Mouse (Mus musculus): ENCODE results near the gene Raver2. TPM values are rescaled to one million over a fixed set of nuclear protein-coding genes. Genes with fewer than 3 reads are reported as not detected.
"Not testable (repeated sequence)": the region's sequence is repeated elsewhere in the genome, so short reads cannot be mapped to it uniquely, and the experiment has no call there.

Gene Raver2
- polyA plus RNA-seq, 1 experiment from 2014 or later, result 11.2 TPM

DNA sequence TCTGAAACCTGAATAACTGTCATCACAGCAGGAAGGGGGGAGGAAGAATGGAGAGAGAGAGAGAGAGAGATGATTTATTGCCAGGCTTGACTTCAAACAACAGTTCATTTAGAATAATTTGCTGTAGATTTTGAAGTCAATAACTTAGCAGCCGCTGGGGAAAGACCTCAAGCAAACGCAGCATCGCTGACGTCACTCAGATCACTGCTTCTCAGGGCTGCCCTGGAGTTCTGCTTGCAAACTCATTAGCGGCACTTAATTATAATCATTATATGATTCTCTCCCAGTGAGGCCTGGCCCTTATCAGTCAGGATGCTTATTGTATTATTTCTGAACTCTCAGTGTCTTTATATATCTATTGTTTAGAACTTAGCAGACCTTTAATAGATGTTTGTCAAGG lies 2.4 kb upstream of the Raver2 start:
- H3K27me3 ChIP-seq, result peaks cover 33% of the 10 kb centered on the region
- ATAC-seq (no peak), DNase-seq (ENCODE audit: low read depth, low spot score) (no peak)
- POLR2A ChIA-PET, result no interaction called here
- no peak for TF ChIP-seq CTCF (IDR thresholded peaks at IDR 0.05)
- CTCF ChIA-PET, result interaction anchor here (1.0 kb wide), 1 partner anchor 43 kb away, joined by 3 read pairs; no protein-coding TSS in a partner anchor
- in situ Hi-C loops (cut with MboI; ENCODE audit: low pct_unique_long_range_greater_than_20kb), result no loop called here

DNA sequence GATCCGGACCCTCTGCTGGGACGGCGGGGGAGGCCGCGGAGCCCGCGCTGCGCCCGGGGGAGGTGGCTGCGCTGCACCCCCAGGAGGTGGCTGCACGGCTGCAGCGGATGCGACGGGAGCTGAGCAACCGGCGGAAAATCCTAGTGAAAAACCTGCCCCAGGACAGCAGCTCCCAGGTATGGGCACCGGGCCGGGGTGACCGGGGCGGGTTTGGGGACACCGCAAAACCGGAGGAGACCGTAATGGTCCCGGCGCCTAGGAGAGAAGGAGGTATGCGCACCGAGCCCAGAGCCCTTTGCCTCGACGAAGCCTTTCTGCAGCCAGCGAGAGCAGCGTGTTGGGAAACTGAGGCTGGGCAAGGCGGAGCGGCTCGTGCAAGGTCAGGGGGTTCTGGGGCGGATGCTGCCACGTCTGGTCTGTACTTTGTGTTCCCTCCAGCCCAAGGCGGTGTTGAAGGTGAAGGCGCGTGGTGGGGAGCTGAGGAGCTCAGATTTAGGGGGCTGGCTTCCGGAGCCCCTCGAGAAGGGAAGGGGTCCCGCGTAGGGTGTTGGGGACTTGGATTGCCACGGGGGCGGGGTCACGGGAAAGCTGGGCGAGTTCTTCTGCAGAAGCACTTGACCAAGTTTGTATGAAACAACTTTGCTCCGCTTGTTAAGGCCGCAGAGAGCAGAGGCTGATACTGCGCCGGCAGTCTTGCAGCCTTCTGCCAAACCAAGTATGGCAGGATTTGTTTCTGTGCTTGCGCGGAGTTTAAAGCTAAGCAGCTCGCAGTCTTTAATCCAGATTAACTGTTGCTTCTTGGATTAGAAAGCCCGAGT lies 580 bp downstream of the Raver2 start:
- in situ Hi-C loops (cut with MboI; ENCODE audit: low pct_unique_long_range_greater_than_20kb), result no loop called here
- CTCF ChIA-PET, result no interaction called here
- ATAC-seq (no peak), DNase-seq (ENCODE audit: low read depth, low spot score) (no peak)
- POLR2A ChIA-PET, result no interaction called here
- H3K27me3 ChIP-seq, result peaks cover 43% of the 10 kb centered on the region
- TF ChIP-seq CTCF (IDR thresholded peaks at IDR 0.05), result no peak

GRCm38 (mm10) chr4:101071570-101071969 lies 2.8 kb downstream of the Raver2 start:
- TF ChIP-seq CTCF (IDR thresholded peaks at IDR 0.05), result no peak

GRCm38 (mm10) chr4:101076425-101076824 lies 7.6 kb downstream of the Raver2 start:
- TF ChIP-seq CTCF (IDR thresholded peaks at IDR 0.05), result no peak
- peaks cover 11% of the 10 kb centered on the region for H3K27me3 ChIP-seq
- CTCF ChIA-PET, result no interaction called here
- POLR2A ChIA-PET, result no interaction called here
- no peak for DNase-seq (ENCODE audit: low read depth, low spot score)
- no peak for ATAC-seq
- in situ Hi-C loops (cut with MboI; ENCODE audit: low pct_unique_long_range_greater_than_20kb), result no loop called here

More at GRCm38 (mm10) chr4:101071570-101071969, 2.8 kb downstream of the Raver2 start:
- no peak for ATAC-seq
- in situ Hi-C loops (cut with MboI; ENCODE audit: low pct_unique_long_range_greater_than_20kb), result no loop called here
- no peak for DNase-seq (ENCODE audit: low read depth, low spot score)
- CTCF ChIA-PET, result interaction anchor here (1.0 to 1.8 kb wide), 3 partner anchors 9 to 76 kb away, joined by 3 to 5 read pairs (median 4); no protein-coding TSS in a partner anchor
- POLR2A ChIA-PET, result interaction anchor here (0.6 to 1.2 kb wide), 2 partner anchors 11 to 1202 kb away, joined by 5 to 6 read pairs; no protein-coding TSS in a partner anchor
- peaks cover 41% of the 10 kb centered on the region for H3K27me3 ChIP-seq

- no peaks in the 10 kb centered on the region for H3K27me3 ChIP-seq
- POLR2A ChIA-PET, result no interaction called here
- in situ Hi-C loops (cut with MboI; ENCODE audit: low pct_unique_long_range_greater_than_20kb), result no loop called here
- no peak for TF ChIP-seq CTCF (IDR thresholded peaks at IDR 0.05)
- no peak for DNase-seq (ENCODE audit: low read depth, low spot score)
- ATAC-seq, result no peak
- CTCF ChIA-PET, result no interaction called here
These were observed 11.2 kb downstream of the Raver2 start for GRCm38 (mm10) chr4:101080016-101080415.

- peak; percentile 68 for DNase-seq (ENCODE audit: low read depth, low spot score)
- ChIA-PET POLR2A (interaction anchor here (0.7 kb wide), 1 partner anchor 11 kb away, joined by 5 read pairs; no protein-coding TSS in a partner anchor), CTCF (interaction anchor here (1.3 kb wide), 1 partner anchor 10 kb away, joined by 5 read pairs; no protein-coding TSS in a partner anchor)
- ATAC-seq, result peak; percentile 87
- no peaks in the 10 kb centered on the region for H3K27me3 ChIP-seq
- in situ Hi-C loops (cut with MboI; ENCODE audit: low pct_unique_long_range_greater_than_20kb), result no loop called here
- no peak for TF ChIP-seq CTCF (IDR thresholded peaks at IDR 0.05)
These were observed 13.5 kb downstream of the Raver2 start for GRCm38 (mm10) chr4:101082176-101082888.

- in situ Hi-C loops (cut with MboI; ENCODE audit: low pct_unique_long_range_greater_than_20kb), result no loop called here
- H3K27me3 ChIP-seq, result no peaks in the 10 kb centered on the region
- POLR2A ChIA-PET, result no interaction called here
- no peak for TF ChIP-seq CTCF (IDR thresholded peaks at IDR 0.05)
- CTCF ChIA-PET, result interaction anchor here (1.0 kb wide), 1 partner anchor 436 kb away, joined by 3 read pairs; no protein-coding TSS in a partner anchor
- DNase-seq (ENCODE audit: low read depth, low spot score) (no peak), ATAC-seq (no peak)
These were observed 16.1 kb downstream of the Raver2 start for GRCm38 (mm10) chr4:101084863-101085262.

- no peak for TF ChIP-seq CTCF (IDR thresholded peaks at IDR 0.05)
- ChIA-PET CTCF (no interaction called here), POLR2A (no interaction called here)
- H3K27me3 ChIP-seq, result no peaks in the 10 kb centered on the region
- no peak for ATAC-seq
- in situ Hi-C loops (cut with MboI; ENCODE audit: low pct_unique_long_range_greater_than_20kb), result no loop called here
- DNase-seq (ENCODE audit: low read depth, low spot score), result no peak
These were observed 17.3 kb downstream of the Raver2 start for GRCm38 (mm10) chr4:101086040-101086439.

- no peaks in the 10 kb centered on the region for H3K27me3 ChIP-seq
- ATAC-seq, result no peak
- ChIA-PET CTCF (no interaction called here), POLR2A (no interaction called here)
- in situ Hi-C loops (cut with MboI; ENCODE audit: low pct_unique_long_range_greater_than_20kb), result no loop called here
- DNase-seq (ENCODE audit: low read depth, low spot score), result no peak
- TF ChIP-seq CTCF (IDR thresholded peaks at IDR 0.05), result no peak
These were observed 18.9 kb downstream of the Raver2 start for GRCm38 (mm10) chr4:101087721-101088120.

DNA sequence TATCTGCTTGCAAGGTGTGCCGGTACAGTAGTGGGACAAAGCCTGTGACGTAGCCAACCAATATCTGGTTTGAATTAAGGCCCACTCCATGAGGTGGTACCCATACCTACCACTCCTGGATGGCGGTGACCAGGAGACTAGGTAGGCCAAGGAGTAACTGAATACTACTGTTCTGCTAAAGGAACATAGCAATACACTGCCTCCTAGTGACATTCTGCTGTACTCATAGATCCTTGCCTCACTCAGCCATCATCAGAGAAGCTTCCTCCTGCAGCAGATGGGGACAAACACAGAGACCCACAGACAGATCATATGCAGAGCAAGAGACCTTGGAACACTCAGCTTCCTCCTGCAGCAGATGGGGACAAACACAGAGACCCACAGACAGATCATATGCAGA lies 21.8 kb downstream of the Raver2 start:
- ATAC-seq; POLR2A ChIA-PET; H3K27me3 ChIP-seq; DNase-seq (ENCODE audit: low read depth, low spot score); in situ Hi-C loops (cut with MboI; ENCODE audit: low pct_unique_long_range_greater_than_20kb): not testable (repeated sequence)
- CTCF ChIA-PET, result interaction anchor here (1.4 kb wide), 1 partner anchor 18 kb away, joined by 3 read pairs; no protein-coding TSS in a partner anchor

DNA sequence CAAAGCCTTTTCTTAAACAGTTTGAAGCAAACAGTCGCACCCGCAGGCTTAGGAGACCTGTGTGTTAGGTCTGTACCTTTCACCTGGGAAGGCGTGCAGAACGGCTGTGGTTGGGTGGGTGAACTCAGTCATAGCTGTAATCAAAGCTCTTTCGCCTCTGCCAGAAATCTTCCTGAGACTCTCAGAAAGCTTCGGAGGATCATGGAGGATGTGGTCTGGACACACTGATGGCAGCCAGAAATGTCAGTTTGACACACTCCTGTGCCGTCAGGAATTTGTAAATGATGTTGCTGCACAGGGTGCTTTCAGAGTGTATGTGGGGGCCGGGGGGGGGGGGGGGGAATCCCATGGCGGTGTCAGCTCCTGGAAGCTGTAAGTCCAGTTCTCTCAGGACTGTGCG lies 24.5 kb downstream of the Raver2 start:
- CTCF ChIA-PET, result no interaction called here
- no peaks in the 10 kb centered on the region for H3K27me3 ChIP-seq
- in situ Hi-C loops (cut with MboI; ENCODE audit: low pct_unique_long_range_greater_than_20kb), result no loop called here
- DNase-seq (ENCODE audit: low read depth, low spot score) (no peak), ATAC-seq (no peak)
- POLR2A ChIA-PET, result no interaction called here
- no peak for TF ChIP-seq CTCF (IDR thresholded peaks at IDR 0.05)

All from Patski (cell line).